Mouse (Mus musculus): ENCODE data around the gene Nlrp4f. TPM values are rescaled to one million over a fixed set of nuclear protein-coding genes. Genes with fewer than 3 reads are reported as not detected.

Nlrp4f gene
- polyA plus RNA-seq, 1 experiment: not detected

GRCm38 (mm10) chr13:65226657-65227056, 20.9 kb upstream of the Nlrp4f start:
- 76% methylated on average over 2 of the region's 2 CpGs for WGBS
- no peak overlapping the region for H3K4me3 ChIP-seq (ENCODE audit: low read depth, low read length)
- H3K4me1 ChIP-seq (ENCODE audit: control insufficient read depth, insufficient read depth, insufficient read length, low read length): no peaks in the 10 kb centered on the region
- TF ChIP-seq CTCF (IDR thresholded peaks at IDR 0.05; ENCODE audit: extremely low read depth, insufficient read length, insufficient replicate concordance, low read depth, low read length) (no peak), POLR2A (IDR thresholded peaks at IDR 0.05; ENCODE audit: low read depth, low read length) (no peak)
- H3K27ac ChIP-seq (ENCODE audit: insufficient read depth, low read depth, low read length): no peak overlapping the region
- H3K36me3 ChIP-seq (ENCODE audit: control insufficient read depth, insufficient read depth, low read length): no peaks in the 10 kb centered on the region
- H3K27me3 ChIP-seq (ENCODE audit: control insufficient read depth, insufficient read depth, low read length): no peaks in the 10 kb centered on the region

- Histone ChIP-seq H3K36me3 (ENCODE audit: control insufficient read depth, insufficient read depth, low read length) (no peaks in the 10 kb centered on the region), H3K27me3 (ENCODE audit: control insufficient read depth, insufficient read depth, low read length) (no peaks in the 10 kb centered on the region), H3K27ac (ENCODE audit: insufficient read depth, low read depth, low read length) (no peak overlapping the region), H3K4me1 (ENCODE audit: control insufficient read depth, insufficient read depth, insufficient read length, low read length) (no peaks in the 10 kb centered on the region), H3K4me3 (ENCODE audit: low read depth, low read length) (no peak overlapping the region)
- TF ChIP-seq CTCF (IDR thresholded peaks at IDR 0.05; ENCODE audit: extremely low read depth, insufficient read length, insufficient replicate concordance, low read depth, low read length): no peak
- no peak for TF ChIP-seq POLR2A (IDR thresholded peaks at IDR 0.05; ENCODE audit: low read depth, low read length)
- 52% methylated on average over 6 of the region's 6 CpGs for WGBS
These were observed 20.2 kb upstream of the Nlrp4f start for GRCm38 (mm10) chr13:65225945-65226344.

GRCm38 (mm10) chr13:65200667-65201066, 5.1 kb downstream of the Nlrp4f start:
- H3K4me3 ChIP-seq (ENCODE audit: low read depth, low read length): no peak overlapping the region
- no peaks in the 10 kb centered on the region for H3K36me3 ChIP-seq (ENCODE audit: control insufficient read depth, insufficient read depth, low read length)
- 79% methylated on average over 1 of the region's 1 CpGs for WGBS
- no peaks in the 10 kb centered on the region for H3K27me3 ChIP-seq (ENCODE audit: control insufficient read depth, insufficient read depth, low read length)
- TF ChIP-seq CTCF (IDR thresholded peaks at IDR 0.05; ENCODE audit: extremely low read depth, insufficient read length, insufficient replicate concordance, low read depth, low read length) (no peak), POLR2A (IDR thresholded peaks at IDR 0.05; ENCODE audit: low read depth, low read length) (no peak)
- H3K27ac ChIP-seq (ENCODE audit: insufficient read depth, low read depth, low read length): no peak overlapping the region
- H3K4me1 ChIP-seq (ENCODE audit: control insufficient read depth, insufficient read depth, insufficient read length, low read length): no peaks in the 10 kb centered on the region

GRCm38 (mm10) chr13:65176472-65177091, 29.2 kb downstream of the Nlrp4f start:
- 54% methylated on average over 15 of the region's 15 CpGs for WGBS
- Histone ChIP-seq H3K4me1 (ENCODE audit: control insufficient read depth, insufficient read depth, insufficient read length, low read length) (peaks cover 5% of the 10 kb centered on the region; the same call in 1 of the 2 replicates), H3K36me3 (ENCODE audit: control insufficient read depth, insufficient read depth, low read length) (no peaks in the 10 kb centered on the region), H3K4me3 (ENCODE audit: low read depth, low read length) (no peak overlapping the region), H3K27ac (ENCODE audit: insufficient read depth, low read depth, low read length) (no peak overlapping the region), H3K27me3 (ENCODE audit: control insufficient read depth, insufficient read depth, low read length) (no peaks in the 10 kb centered on the region)
- TF ChIP-seq CTCF (IDR thresholded peaks at IDR 0.05; ENCODE audit: extremely low read depth, insufficient read length, insufficient replicate concordance, low read depth, low read length) (no peak), POLR2A (IDR thresholded peaks at IDR 0.05; ENCODE audit: low read depth, low read length) (no peak)

GRCm38 (mm10) chr13:65175734-65176471, 29.9 kb downstream of the Nlrp4f start:
- Histone ChIP-seq H3K27me3 (ENCODE audit: control insufficient read depth, insufficient read depth, low read length) (no peaks in the 10 kb centered on the region), H3K4me3 (ENCODE audit: low read depth, low read length) (peak overlapping the region; percentile 14; the same call in 1 of the 2 replicates), H3K36me3 (ENCODE audit: control insufficient read depth, insufficient read depth, low read length) (no peaks in the 10 kb centered on the region), H3K4me1 (ENCODE audit: control insufficient read depth, insufficient read depth, insufficient read length, low read length) (peaks cover 5% of the 10 kb centered on the region; the same call in 1 of the 2 replicates), H3K27ac (ENCODE audit: insufficient read depth, low read depth, low read length) (no peak overlapping the region)
- TF ChIP-seq CTCF (IDR thresholded peaks at IDR 0.05; ENCODE audit: extremely low read depth, insufficient read length, insufficient replicate concordance, low read depth, low read length) (peak; percentile 70; the same call in 1 of the 2 replicates), POLR2A (IDR thresholded peaks at IDR 0.05; ENCODE audit: low read depth, low read length) (no peak)
- WGBS: 23% methylated on average over 46 of the region's 46 CpGs

GRCm38 (mm10) chr13:65174102-65174501, 31.7 kb downstream of the Nlrp4f start:
- Histone ChIP-seq H3K27me3 (ENCODE audit: control insufficient read depth, insufficient read depth, low read length) (no peaks in the 10 kb centered on the region), H3K36me3 (ENCODE audit: control insufficient read depth, insufficient read depth, low read length) (no peaks in the 10 kb centered on the region), H3K4me3 (ENCODE audit: low read depth, low read length) (no peak overlapping the region), H3K4me1 (ENCODE audit: control insufficient read depth, insufficient read depth, insufficient read length, low read length) (peaks cover 5% of the 10 kb centered on the region; the same call in 1 of the 2 replicates), H3K27ac (ENCODE audit: insufficient read depth, low read depth, low read length) (no peak overlapping the region)
- 80% methylated on average over 3 of the region's 3 CpGs for WGBS
- TF ChIP-seq CTCF (IDR thresholded peaks at IDR 0.05; ENCODE audit: extremely low read depth, insufficient read length, insufficient replicate concordance, low read depth, low read length): no peak
- no peak for TF ChIP-seq POLR2A (IDR thresholded peaks at IDR 0.05; ENCODE audit: low read depth, low read length)

GRCm38 (mm10) chr13:65149940-65150339, 55.8 kb downstream of the Nlrp4f start, which contains the start of gene Olfr466:
TSS of gene Olfr466 (plus strand) at chr13:65150240.
- H3K4me1 ChIP-seq (ENCODE audit: control insufficient read depth, insufficient read depth, insufficient read length, low read length): no peaks in the 10 kb centered on the region
- no peaks in the 10 kb centered on the region for H3K36me3 ChIP-seq (ENCODE audit: control insufficient read depth, insufficient read depth, low read length)
- H3K27ac ChIP-seq (ENCODE audit: insufficient read depth, low read depth, low read length): no peak within 1 kb of the TSS
- no peak within 1 kb of the TSS for H3K4me3 ChIP-seq (ENCODE audit: low read depth, low read length)
- 75% methylated on average over 1 of the region's 1 CpGs for WGBS
- H3K27me3 ChIP-seq (ENCODE audit: control insufficient read depth, insufficient read depth, low read length): no peaks in the 10 kb centered on the region
- TF ChIP-seq CTCF (IDR thresholded peaks at IDR 0.05; ENCODE audit: extremely low read depth, insufficient read length, insufficient replicate concordance, low read depth, low read length) (no peak), POLR2A (IDR thresholded peaks at IDR 0.05; ENCODE audit: low read depth, low read length) (no peak)
